Mouse (Mus musculus): ENCODE data around the gene Nedd9. TPM values are rescaled to one million over a fixed set of nuclear protein-coding genes. Genes with fewer than 3 reads are reported as not detected.

Nedd9 gene
- total RNA-seq, 2 experiments from 2014 or later = 15.1 to 17.4 TPM

DNA sequence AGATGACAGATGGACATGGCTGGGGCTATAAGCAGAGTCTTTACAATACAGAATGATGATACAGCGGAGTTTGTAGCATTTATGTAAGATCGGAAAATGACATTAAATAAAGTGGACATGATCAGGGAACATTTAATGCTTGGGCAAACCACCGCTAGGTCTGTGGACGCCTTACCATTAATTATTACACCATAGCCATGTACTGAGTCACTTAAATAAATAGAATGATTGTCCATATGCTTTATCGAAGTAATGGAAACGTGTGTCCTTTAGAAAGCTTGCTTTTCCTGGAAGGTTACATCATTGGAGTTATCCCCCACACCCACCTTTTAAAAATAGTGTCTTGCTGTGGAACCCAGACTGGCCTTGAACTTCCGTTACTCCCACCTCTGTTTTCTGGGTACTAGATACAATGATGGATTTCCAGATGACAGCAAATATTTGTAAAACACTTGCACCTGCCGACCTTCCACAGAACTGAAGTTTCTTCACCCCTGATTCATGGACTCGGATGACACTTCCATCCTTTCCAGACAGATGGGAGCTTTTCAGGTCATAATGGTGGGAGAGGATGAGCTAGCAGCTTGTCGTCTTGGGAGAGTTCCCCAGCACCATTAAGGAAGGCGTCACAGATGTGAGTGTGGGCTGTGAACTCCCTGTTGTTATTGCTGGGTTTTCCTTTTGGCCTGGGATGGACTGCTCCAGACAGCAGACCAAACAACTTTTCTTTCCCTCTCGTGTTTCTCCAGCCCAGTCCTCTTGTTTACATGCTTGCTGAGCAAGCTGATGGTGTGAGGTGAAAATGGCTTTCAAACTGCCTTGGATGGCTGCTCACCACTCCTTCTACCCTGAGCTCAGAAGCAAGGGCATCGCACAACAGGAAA, 76.7 kb downstream of the Nedd9 start:
- no peak for DNase-seq

DNA sequence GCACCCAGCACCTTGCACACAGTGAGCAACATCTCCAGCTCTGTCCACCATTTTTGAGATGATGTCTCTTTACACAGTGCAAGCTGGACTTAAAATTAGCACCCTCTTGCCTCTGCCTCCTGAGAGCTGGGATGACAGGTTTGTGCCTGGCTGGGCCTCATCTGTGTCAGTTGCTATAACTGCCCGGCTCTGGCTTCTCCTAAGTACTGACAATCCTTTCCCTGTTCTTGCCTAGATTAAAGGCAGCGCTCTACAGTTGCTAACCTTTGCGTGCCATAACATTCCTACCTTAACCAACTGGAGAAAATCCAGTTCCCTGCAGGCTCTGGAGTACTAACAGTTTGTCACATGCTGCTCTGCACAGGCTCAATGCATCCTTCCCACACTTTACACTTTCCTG, 77.9 kb downstream of the Nedd9 start:
- DNase-seq = no peak

DNA sequence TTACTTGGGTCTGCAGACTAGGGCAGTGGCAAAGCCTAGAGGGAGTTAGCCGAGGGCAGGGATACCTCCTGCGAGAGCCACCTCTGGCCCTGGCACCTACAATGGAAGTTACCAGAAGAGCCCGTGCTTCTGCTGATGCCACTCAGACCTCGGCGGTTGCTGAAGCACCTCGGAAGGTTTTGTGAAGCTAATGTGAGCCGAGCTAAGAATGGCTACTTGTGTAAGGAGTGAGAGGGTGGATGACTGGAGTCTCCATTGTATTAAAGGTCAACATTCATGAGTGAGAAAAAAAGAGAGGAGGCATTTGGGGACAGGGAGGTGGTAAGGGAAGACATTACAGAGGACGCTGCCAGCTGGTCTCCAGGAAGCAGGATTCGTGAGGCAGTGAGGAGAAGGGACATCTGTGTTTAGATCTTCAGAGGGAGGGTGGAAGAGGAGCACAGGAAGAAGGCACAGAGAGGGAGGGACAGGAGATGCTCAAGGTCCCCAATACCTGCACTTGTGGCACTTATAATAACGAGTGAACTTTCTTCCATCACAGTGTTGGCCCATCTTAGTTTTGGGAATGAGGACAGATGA, 78.7 kb downstream of the Nedd9 start:
- DNase-seq = no peak

DNA sequence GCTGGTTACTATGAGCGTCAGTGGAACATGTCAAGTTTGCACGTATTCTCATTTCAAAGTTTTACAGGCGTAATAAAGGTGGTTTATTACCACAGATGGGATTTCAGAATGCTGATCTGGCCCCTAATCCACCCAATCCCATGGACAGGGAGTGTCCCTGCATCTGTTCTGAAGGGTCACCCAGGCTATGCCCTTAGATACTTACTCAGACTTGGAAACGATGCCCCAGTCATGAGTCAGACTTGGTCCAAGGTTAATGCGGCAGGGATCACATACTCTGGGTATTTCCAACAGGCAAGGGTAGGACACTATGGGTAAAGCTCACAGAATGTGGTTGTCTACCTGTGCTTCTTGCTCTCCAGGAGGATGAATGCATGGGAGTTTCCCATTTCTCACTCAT, 82.2 kb downstream of the Nedd9 start:
- no peak for DNase-seq

DNA sequence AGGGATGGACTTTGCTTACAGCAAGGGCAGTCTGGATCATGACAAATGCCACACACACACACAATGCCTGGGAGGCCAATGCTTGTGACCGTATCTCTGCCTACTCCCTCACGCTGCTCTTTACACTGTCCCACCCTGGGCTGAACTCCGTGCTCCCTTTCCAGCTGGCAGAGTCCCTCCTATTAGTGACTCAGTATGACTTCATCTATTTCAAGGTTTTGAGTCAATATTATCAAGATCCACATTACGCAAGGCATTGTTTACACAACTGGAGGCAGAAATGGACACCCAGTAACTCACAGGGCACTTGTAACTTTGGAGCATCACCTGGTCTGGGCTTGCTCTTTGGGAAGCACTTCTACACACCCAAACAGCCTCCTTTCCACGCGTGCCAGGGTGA, 83.3 kb downstream of the Nedd9 start:
- no peak for DNase-seq

DNA sequence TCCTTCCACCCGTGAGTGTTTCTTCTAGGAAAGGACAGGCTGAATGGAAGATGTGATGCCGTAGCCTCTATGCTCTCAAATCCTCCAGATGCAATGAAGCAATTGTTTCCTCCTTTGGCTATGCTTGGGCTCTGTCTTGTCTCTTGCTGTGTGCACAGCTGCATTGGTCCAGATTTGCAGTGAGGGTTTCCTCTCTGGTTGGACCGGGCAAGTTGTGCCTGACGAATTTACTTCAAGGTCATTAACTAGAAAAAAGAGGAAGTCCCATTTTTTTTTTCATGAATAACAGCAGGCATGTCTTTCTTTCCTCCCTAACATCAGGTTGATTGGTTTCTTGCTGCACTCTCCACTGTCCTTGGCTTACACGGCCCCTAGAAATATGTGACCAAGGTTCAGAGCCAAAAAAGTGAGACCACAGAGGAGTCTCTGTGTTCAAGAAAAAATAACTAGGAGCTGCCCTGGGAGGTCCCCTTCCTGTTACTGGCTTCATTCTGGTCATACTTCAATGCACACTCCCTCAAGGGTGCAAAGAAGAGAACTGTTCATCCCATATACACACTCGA, 84.6 kb downstream of the Nedd9 start:
- no peak for DNase-seq

DNA sequence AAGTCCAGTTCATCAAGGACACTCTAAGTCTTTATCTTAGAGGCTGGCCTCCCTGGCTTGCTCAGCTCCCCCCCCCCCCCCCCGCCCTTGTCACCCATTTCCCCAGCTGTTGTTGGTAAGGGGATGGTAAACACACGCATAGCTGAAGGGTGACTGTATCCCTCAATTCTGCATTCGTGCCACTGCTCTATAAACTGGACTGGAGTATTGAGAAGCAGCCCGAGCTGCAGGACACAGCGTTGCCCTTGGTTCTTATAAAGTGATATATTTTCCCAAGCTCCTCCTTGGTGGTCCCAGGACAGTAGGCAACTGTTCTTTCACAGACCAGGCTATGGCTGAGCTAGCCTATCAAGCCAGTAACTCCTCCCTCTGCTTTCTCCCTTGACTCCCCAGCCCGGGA, 85.4 kb downstream of the Nedd9 start:
- DNase-seq = no peak

DNA sequence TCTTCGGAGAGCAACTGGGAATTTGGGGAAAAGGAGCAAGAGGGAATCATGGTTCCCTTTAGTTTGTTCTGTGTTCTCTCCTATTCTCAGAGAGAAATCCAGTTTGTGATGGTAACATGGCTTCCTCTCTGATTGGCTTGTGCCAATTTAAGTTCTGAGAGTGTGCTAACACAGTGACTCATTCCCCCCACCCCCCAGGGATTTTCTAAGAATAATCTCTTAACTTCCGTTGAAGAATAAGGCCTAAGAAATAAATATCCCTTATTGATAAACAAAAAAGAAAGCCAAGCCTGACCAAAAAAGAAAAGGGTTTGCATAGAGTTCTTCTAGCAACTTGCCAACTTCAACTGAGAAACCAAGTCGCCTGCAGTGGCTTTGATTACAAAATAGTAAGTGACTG, 86.9 kb downstream of the Nedd9 start:
- no peak for DNase-seq

DNA sequence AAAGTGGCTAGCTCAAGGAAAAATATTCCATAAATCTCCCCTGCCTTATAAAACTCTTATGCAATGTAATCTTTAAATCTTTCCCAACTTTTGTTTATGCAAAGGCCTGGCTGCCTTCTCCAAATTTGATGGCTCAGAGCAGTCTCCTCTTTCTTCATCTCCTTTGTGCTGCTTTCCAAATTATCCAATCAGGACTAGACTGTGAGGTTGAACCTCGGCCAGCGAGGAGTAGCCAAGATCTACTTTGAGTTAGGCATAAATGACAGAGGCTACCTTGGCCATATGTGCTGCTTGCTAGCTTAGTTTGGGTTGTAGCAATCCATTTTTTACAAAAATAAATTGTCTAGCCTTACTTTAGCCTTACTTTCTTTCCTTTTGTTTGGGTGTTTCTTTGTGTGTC, 95.0 kb downstream of the Nedd9 start:
- no peak for DNase-seq

DNA sequence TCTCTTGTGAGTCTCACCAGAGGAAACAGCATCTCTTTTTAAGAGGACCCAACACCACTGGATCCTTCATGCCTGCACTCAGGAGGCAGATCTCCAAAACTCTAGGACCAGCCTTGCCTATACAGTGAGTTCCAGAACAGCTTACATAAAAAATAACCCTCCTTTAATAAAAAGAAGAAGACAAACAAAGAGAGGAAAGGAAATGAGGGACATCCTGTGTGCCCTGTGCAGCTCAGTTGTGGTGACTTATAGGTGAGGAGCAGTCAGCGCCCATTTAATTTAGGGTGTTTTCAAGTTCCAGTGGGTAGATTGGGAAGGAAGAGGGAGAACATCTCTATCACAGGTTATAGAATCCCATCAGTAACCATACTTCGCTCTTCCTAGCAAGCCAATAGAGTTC, 96.5 kb downstream of the Nedd9 start:
- no peak for DNase-seq

DNA sequence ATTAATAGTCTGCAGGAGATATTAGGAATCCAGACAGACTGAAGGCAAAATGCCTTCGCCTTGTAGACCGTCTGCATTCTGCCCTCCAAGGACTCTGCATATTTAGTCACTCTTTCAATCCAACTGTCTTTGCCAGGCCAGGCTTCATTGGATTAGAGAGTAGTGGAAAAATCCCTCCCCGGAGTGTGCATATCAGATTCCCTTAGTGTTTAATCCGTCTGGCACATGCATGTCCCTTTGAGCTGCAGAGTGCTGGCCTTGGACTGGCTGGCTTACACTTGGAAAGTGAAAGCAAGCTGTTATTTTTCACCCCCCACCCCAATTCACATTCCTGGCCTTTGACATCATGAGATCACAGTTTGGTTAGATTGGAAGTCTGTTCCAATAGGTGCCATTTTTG, 100.6 kb downstream of the Nedd9 start:
- DNase-seq = peak; percentile 29

DNA sequence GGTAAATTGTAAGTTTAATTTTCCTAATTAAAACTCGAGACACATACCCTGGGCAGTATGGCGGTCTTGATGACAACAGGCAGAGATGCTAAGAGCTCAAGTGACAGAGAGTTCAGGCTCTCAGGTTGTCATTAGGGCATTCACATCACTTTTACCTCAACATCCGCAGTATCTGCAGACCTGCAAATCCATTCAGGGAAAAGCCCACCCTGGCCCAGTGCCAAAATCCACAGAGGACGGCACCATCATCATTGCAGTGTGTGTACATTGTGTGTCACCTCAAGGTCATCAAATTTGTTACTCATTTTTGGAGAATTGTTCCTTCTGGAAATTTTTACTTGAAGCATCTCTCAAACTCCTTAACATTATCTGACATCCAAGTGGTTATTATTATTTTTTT, 102.3 kb downstream of the Nedd9 start:
- no peak for DNase-seq

DNA sequence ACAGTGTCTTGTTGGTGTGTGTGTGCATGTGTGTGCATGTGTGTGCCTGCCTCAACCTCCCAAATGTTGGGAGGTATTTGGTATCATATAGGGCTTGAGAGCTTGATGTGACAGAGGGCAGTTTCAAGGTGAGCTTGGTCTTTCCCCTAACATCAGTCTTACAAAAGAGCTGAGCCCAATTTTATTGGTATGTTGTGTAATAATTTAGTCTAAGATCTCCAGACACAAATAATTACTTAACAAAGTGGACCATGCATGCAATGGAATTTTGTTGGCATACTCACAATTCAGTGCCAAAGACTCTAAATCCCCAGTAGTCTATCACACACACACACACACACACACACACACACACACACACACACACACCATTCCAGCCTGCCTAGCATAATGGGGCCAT, 104.5 kb downstream of the Nedd9 start:
- DNase-seq = no peak

DNA sequence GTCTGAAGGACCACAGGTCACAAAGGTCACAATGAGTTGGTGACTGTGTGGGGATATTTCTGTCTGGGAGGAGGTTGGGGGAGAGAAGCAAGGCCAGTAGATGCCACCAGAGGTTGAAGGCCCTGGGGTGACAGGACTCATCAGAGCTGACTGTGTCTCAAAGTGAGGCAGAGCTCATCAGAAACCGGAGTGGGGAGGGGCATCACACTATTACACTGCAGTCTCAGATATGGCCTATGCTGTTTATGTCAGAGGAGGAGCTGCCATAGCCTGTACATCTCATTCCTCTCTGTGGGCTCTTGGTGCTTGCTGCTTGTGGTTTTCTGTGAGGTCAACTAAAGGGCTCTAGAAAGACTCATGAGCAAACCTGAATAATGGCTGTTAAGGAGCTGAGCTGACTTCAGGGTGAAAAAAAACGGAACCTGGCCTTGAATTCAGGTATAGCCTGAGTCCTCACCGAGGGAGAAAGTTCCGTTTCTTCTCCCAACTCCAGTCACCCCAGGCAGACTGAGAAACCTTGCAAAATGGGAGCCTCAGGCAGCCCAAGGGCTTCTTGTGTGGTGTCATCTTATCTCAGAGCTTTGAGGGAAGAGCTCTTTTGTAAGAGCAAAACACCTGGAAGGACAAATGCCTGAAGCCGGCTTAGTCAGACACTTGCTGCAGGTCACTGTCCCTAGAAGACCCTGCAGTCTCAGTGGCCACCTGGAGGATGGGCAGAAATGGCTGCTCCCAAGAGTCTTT, 105.2 kb downstream of the Nedd9 start:
- DNase-seq = no peak

DNA sequence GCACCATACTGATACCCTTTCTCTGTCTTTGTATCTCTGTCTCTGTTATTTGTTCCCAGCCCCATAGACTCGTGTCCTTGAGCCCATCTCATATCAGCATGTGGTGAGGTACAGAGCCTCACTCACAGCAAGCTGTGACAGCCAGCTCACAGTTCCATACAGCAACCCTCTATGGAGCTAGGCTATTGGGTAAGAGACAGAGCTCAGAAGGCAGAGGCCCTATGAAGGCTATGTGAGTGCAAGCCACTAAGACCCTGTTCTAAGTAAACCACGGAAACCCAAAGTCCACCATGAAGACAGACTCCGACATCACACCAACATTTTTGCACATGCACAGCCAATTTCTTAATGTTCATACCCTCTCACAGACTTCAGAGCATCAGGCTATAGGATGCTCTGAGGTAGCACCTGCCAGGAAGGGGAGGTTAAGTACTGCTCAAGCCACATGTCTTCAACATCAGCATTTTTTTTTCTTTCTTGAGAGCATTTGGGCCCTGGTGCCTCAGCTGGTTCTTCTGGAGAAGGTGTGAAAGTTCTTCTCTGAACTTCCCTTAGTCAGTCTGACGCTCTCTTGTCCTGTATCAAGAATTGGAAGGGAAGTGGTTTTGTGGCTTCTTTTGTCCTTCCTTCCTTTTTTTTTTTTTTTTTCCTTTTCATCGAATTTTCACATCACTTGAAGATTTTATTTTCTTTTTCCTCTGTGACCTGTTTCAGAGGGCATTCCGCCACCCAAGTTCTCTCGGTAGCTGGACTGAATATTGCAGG, 105.9 kb downstream of the Nedd9 start:
- DNase-seq = no peak

DNA sequence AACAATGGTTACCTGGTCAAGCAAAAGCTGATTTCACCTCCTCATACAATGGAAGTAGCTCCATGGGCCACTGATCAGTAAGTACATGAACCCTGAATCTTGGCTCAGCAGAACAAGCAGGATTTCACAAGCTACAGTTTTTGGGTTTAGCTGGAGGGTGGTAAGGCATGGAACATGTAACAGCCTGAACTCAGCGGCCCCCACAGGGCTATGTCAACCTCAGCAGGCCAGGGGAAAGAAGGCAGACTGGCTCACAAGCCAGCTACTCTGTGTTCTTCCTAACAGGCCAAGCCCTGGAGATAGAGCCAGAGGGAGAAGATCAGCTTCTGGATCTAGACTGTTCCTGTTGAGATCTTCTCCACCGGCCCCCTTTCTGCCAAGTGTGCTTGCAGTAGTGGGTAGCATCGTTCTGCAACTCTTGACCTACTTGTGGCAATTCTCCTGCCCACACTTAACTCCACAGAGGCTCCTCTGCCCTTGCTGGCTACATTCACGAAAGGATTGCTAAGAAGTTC, 107.2 kb downstream of the Nedd9 start:
- no peak for DNase-seq

DNA sequence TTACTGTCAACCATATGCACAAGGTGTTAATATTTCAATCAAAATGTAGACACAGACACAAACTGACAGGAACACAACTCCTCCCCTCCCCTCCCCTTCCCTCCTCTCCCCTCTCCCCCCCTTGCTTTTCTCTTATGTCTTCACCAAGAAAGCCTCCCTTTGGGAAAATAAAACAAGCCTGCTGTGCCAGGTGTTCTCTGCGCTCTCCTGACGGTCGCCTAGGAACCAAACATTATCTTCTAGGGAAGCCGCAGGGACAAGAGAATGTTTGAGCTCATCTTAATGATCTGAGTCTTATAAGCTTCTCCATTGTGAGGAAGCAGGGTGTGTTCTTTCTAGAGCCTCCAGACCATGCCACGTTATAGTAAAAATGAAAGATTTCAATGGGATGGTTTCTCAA, 108.7 kb downstream of the Nedd9 start:
- DNase-seq = no peak

DNA sequence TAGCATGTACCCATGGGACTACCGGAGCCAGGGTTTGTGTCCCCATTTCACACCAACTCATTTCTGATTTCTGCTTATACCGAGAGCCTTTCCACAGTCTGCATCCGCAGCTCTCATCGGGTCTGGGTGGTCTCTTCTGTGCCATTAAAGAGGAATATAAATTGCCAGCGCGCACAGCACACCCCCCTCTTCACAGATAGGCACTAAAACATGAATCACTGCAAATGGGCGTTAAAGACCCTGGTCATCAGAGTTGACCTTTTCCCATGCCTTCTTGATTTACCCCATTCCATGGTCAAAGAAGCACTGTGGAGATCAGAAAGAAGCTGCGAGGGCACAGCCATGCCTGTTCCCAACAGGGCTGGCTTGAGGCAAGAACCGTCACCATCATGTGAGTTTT, 109.3 kb downstream of the Nedd9 start:
- no peak for DNase-seq

DNA sequence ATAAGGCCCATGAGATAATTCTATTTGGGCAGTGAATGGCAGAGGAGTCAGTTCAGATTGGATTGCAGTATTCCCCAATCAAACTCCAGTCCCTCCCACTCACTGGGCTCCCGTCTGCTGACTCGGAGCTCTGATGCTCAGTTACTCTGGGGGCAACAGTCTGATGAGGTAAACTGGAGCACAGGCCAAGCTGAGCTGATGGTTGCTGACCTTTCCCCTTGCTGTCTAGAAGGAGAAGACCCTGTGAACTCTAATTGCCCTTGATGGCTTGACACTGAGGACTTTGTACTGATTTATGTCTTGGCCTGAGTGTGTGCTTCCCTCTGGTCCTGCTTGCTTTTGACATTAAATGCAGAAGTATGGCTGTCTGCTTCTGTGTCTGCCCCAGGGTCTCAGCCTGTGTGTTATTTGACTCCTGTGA, 110.1 kb downstream of the Nedd9 start:
- DNase-seq = no peak

DNA sequence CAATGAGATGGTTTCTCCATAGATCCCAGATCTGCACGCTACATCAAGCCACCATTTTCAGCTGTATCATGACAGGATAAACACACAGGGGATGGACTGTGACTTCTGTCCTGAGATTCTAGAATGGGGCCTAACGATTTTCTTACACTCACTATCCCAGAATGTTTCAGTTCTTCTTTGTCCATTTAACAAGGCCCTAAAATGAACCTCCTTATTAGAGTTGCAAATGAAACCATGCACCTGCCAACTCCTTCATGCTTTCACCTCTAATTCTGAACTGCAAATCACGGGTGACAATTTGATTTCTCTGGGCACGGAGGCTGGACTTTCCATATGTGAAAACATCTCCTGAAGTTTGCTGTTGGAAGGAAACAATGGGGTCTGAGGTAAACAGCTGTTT, 111.1 kb downstream of the Nedd9 start:
- DNase-seq = no peak

DNA sequence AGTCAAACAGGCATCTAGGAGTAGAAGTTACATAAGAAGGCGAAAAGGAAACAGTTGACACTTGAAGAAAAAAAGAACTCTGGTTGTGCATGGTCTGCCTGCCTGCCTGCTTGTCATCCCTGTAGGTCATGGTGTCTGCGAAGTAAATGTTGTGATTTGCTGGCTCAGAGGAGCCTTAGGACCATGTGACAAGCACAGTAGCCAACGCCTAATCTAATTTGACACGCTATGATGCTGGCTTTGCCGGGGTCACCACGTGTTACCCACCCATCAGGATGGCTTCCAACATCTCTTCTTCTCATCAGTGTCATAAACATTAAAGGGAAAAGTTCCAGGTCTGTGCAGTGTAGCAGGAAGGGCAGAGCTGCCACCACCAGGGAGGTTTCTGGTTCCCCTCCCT, 111.5 kb downstream of the Nedd9 start:
- no peak for DNase-seq

DNA sequence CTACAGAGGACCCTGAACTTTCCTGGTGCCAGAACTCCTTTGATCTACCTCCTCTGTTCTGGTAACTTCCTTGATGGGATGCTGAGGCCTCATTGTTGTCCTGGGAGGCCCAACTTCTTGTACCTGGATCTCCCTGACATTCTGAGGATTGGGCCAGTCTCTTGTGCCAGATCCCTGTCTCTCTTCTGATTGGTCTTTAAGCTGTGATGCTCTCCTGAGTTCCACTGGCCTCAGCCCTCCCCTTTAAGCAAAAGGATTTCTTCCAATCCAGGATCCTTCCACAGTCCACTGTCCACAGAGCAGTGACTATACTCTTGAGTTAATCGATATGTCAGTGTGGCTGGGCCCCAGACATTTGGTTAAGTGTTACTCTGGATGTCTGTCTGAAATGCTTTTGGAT, 112.3 kb downstream of the Nedd9 start:
- DNase-seq = no peak
